Mouse (Mus musculus) heart, postnatal 4 days (tissue): ENCODE results near the gene Nrg4. TPM values are rescaled to one million over a fixed set of nuclear protein-coding genes. Genes with fewer than 3 reads are reported as not detected.

ENCODE experiments used
- DNase-seq: peaks from one replicate; pipeline ENCODE4 v3.0.0; 2021
- total RNA-seq, 2 experiments: library from RNA; stranded (reverse); gene quantifications; 2 replicates each; pipeline ENCODE4 v1.2.3; 2021

The Nrg4 gene
- total RNA-seq = 1 to 10 TPM in 1 of 2 experiments, under 1 TPM in 1; 0.71 to 1.2 TPM

DNA sequence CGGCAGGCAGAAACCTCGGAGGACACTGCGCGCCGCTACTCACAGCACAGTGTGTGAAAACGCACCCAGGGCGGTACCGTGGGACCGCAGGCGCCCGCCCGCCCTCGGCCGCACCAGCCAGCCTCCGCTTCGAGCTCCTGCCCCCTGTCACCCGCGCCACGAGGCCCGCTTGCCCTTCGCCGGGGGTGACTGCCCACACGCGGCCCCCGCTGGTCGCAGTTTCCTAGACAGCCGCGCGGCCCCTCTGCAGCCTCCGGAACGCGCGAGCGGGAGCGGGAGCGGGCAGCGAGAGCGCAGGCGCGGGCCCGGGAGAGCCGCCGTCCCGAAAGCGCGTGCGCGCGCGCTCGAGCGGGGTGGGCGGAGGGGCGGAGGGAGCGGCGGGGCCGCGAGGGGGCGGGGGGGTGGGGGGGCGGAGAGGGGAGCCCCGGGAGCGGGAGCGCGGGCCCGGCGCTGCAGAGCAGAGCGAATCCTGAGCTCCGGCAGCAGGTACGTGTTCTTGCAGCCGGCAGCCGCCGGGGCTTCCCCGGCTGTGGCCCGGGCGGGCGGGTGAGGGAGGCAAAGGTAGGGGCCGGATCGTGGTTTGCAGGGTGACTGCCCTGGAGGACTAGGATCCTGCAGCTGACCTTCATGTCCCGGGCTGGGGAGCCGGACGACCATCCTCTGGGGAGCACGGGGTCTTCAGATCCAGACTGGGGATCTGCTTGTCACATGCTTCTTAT is at the start of gene Nrg4, which contains the start of gene Tmem266:
Gene Nrg4 (minus strand): TSS at position 330 of the 719 bp plus-strand sequence.
Gene Tmem266 (plus strand): TSS at position 399 of the 719 bp plus-strand sequence.
- DNase-seq = peak; percentile 80

DNA sequence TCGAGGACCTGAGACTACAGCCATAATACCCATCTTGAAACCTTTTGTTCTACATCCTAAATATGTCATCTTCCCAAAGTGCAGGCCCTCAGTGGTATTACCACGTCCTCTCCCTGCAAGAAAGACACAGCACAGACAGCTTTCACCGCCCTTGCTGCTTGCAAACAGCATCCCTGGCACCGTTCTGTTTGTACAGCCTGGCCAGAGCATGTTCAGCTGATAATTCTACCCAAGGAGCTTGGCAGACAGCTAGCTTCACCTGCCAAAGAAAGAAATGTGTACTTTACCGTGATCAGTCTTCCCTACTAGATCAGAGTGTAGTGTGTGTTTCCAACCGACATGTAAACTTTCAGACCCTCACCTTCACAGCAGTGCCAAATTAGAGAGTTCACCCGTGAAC is 45.3 kb upstream of the Nrg4 start:
- DNase-seq = no peak

DNA sequence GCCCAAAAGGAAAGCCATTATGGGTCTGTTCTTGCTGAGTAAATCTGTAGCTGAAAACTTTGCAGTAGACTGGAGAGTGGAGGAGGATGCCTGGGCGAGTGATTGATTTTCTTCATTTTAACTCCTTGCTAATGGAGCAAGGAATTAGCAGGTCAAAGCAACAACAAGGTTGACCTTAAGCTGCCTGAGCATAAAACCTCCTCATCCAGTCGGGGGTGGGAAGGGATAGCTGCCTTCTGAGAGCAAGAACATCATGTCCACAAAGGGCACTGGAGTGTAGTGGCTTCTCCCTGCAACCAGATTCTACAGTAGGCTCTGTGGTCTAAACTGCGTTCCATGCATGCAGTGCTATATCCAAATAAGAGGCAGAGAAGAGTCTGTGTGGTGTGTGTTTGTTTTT is 41.4 kb upstream of the Nrg4 start:
- DNase-seq = no peak

DNA sequence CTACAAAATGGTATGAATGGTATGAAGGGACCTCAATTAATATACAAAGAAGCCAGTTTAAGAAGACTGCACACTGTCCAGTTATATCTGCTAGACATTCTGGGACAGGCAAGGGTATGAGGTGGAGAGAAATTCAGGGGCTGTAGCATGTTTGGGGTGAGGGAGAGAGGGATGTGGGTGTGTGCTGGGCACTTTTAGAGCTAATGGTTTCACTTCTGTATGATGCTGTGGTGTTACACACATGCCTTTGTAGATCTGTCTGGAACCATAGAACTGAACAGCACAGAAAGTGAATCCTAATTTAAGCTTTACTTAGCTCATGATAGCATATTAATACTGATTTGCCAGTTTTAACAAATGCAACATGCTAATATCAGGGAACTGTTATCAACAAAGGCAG is 37.1 kb upstream of the Nrg4 start:
- DNase-seq = no peak

DNA sequence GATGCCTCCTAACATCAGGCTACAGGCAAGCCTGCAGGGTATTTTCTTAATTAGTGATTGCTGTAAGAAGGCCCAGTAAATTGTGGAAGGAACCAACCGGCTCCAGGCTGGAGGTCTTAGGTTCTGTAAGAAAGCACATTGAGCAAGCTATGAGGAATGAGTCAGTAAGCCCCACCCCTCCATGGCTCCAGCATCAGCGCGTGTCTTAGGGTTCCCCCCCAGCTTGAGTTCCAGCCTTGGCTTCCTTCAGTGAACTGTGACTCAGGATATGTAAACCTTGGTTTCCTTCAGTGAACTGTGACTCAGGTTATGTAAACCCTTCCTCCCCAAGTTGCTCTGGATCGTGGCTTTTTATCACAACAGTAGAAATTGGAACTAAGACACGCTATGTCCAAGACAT is 35.3 kb upstream of the Nrg4 start:
- DNase-seq = no peak

DNA sequence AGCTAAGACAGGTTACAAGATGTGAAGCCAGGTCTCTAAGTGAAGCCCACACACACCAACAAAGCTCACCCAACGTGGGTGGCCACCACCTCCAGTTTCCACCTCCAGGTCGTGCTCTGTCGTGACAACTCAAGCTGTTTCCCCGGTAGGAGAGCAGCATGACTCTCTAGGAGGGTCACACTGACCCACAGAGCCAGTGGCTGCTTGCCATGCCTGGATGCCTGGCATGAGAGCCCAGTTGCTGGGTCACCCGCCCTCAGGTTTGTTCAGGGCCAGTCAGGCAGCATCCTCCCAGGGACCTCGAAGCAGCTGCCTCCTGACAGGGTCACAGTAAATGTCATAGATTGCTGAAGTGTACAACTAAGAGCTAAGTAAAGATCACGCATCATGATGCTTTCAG is 34.2 kb upstream of the Nrg4 start:
- no peak for DNase-seq

DNA sequence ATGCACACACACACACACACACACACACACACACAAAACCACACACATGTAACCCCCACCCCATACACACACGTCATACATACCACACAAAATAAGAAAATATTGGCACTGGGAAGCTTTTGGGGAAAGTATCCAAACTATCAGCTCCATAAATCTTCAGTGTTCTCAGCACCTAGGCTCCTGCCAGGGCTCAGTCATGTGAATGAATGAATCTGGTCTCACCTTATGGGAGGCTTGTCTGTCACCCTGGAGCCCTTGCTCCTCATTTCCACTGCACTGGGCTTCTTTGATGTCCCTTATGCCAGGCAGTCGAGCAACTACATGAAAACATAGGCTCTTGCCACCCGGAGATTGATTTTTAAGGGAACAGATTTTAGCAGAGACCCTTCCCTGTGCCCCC is 33.7 kb upstream of the Nrg4 start:
- no peak for DNase-seq

DNA sequence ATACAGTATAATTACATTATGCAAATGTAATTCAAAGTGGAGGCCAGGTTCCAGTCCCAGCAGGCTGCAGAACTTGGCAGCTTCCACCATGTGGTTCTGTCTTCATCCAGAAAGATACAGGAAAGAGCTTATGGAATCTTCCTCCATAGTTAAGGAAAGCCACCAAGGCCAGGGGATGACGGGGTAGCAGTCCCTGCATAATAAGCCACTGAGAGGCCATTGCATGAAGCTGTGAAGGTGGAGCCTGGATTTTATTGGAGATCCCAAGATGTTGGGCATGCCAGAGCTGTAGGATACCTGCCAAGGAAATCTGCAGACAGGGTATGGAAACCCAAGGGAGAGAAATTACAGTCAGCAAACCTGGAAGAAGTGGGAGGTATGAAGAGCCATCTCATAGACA is 30.5 kb upstream of the Nrg4 start:
- no peak for DNase-seq

DNA sequence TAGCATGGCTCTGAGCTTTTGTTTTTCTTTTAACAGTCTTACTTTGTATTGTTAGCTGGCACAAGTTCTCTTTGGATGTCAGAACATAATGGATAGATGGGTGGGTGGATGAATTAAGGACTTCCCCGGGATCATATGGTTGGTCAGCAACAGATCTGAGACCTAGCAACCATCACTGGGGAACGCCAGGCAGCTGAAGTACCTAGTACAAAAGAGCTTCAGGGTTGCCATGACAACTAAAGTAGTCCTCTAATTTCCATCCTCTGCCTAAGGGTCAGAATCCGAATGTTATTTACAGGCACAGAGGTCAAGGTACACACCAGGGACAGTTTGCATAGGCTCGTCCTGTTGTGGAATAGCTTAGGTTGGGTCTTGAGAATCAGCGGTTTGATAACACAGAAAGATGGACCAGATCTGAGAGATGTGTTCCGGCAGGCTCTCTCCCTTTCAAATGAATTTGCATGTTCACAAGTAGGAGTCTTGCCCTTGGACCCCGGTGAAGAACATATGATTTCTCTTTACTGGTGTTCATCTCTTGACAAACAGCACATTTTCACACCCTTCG is 28.7 kb upstream of the Nrg4 start:
- no peak for DNase-seq

DNA sequence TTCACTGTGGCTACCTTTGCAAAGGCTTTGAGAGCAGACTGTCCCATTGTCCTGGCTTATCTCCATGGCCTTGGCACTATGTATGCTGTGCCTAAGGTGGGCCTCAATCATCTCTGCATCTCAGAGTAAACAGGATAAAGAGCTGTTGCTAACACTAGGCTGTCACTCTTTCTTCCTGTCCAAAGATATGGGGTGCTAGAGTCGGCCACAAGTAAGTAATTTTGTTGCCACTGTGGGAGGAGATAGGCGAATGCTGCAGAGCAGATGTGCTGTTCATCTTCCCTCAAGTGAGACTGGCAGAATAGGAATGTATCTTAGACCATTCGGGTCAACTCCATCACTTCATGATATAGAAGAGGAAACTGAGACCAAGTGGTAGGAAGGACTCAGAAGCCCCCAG is 28.0 kb upstream of the Nrg4 start:
- DNase-seq = no peak

DNA sequence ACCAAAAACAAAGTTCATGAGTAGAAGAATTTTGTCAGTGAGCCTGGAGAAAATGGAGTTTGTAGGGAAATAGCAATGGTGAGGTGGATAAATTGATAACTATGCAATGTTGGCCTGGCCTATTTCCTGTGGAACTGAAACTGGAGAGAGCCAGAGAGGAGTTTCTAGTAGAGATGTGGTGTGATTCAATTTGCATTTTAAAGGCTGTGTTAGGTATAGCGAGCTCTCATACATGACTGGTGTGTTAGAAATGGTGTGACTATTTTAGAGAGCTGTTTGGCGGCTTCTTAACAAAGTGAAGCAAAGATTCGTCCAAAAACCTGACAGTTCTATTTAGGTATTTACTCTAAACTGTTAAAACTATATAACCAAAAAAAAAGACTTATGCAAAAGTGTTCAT is 22.0 kb upstream of the Nrg4 start:
- no peak for DNase-seq

DNA sequence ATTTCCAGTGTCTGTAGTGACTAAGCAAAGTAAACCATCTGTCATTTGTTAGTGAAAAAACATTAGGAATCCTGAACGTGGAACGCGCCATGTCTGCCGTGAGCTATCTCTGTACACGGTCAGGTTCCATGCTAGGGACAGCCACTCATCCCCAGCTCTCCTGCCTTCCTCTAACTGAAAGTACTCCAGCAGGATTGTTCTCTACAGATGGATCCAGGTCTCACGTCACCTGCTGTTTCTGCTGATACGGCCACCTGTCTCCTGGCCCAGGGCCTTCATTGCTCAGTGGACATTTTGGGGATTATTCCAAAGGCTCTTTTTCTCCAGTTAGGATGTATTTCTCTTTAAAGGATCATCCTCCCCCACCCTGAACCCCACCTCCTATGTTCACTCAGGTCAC is 18.7 kb upstream of the Nrg4 start:
- DNase-seq = no peak

DNA sequence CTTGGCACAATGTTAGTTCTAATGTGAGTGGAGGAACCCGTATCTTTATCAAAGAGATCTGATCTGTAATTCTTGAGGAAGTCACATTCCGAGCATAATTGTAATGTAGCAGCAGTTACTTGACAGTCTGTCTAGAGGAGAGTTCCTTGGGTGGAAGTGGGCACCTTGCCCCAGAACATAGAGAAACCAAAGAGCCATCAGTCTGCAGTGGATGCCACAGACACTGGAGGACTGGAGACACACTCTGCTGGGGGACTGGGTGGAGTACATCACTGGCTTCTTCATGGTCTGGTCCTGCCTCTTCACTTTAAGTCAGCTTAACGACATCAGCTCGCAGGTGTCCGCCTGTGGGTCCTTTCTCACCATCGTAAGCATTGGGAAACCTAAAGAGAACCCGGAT is 17.5 kb upstream of the Nrg4 start:
- no peak for DNase-seq

DNA sequence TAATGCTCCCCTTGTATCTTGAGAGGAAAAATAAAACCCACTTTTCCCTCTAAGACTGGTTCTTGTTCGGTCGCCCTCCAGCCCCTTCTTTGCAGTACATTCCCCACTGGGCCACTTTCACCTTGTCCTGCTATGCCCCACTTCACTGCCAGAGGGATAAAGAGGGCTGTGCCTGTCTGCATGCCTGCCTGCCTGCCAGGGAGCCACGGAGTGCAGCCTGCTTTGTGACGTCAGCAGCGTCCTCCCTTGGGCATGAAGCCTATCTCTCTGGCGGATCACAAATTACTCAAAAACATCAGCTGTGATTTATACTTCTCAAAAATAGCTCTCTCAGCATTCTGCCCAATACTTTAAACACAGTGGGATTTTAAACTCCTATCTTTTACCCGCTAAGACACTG is 6.3 kb upstream of the Nrg4 start:
- DNase-seq = peak; percentile 44

DNA sequence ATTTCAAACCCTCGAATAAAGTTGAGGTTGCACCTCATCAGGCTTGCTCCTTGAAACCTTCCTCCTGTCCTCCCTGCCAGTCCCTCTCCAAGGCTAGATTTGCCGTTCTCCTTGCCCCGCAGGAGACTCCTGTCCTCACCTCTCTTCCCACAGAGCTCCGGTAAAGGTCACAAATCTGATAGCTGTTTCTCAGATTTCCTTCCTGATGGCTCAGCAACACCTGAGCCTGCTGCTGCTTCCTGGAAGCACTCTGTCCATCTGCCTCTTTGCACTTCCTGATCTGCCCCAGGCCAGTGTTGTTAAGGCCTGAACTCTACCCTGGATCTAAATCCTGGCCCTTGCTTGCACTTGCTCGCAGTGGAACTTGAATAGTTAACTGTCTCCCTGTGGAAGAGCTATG is 5.8 kb upstream of the Nrg4 start:
- no peak for DNase-seq

DNA sequence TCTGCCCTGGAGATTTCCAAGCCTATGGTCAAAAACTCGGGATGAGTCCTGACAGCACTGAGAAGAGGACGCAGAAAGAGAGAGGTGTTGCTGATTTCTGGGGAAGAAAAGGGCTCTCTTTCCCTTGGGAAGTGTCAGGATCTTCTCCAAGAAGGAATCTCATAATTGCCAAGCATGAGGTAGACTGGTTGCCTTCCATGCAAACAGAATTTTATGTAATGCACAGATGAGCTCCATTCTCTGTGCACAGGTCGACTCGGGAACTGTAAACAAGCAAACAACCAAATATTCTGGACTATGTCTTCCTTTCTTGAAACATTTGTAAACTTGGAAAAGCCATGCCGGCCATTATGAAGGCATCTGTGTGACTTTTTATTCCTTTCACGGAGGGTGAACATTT is 2.8 kb upstream of the Nrg4 start:
- no peak for DNase-seq

DNA sequence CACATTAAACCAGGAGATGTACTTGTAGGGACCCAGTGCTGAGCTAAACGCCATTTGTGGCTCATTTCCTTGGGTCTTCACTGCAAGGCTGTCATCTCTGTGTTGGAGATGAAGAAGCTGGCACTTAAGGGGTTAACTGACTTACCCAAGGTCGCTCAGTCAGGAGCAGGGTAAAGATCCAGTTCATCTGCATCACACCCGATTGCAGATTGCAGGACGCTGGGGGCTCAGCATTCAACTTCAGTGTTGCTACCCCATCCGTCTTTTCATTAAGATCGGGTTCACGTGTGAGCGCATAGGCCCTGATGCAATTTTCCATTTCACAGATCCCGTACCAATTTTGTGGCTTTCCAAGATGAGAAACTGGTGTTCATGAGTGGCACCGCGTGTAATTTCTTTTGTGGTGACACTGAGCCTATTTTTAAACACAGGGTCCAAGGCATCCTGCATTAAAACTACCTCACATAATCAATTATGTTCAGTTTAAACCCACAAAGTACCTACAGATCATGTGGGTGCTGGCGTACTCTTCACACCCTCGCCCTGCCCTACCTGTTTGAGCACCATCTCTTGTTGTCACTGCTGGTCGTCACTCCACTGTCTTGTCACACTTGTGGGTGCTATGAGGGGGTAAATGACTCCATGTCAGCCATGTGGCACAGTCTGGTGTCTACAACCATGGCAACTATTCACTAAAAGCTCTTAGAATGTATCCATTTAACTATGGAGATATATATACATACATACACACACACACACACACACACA is 1.7 kb upstream of the Nrg4 start:
- no peak for DNase-seq

DNA sequence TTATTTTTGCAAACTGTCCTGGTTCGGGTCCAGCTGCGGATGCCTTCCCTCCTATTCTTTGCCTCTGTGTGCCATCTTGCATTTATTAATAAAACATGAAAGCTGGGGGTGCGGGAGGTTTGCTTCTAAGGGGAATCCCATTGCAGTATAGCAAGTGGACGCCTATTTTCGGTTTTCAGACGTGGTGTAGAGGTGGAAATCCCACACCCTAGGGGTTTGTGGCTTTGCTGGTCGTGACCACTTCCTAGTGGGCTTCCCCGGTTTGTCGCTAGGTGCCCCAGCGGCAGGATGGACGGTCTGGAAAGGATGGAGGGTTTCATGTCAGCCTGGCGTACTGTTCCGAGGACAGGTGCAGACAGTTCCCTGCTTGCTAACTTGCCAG is 581 bp upstream of the Nrg4 start:
- DNase-seq = peak; percentile 5

DNA sequence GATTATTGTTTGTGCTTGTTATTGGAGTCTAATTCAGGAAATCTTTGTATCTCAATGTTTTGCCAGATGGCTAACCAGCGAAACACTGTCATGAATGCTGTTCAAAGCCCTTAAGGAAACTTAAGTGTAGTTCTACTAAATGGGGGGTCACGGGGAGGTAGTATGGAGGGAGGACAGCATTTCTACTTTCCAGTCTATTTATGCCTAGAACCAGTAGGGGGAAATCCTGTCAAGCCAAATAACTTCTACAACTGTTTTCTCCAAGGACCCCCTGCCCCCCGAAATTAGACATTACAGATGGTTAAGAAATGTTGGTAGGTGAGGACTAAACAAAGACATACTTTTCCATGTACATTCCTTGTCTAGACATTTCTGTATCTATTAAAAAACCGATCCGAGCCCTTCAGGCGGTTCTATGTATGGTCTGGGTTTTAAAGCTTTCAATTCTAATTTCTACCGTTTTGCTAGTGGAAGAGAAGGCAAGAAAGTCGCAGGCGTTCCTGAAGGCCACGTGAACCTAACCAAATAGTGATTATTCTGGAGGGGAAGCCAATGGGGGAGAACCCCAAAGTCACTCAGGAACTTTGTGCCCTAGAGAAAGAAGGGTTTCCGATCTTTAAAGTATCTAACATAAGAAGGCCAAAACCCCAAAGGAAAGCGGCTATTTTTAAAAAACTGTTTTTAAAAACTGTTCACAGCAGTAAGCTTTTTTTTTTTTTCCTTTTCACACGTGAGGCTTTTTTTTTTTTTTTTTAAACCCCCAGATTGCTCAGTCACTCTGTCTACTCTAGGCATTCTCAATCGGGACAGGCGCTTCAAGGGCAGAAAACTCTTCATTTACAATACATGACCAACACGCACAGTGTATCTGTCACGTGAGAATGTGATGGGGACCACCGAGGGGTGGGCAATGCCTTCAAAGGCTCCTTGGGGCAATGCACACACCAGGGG is 805 bp downstream of the Nrg4 start:
- no peak for DNase-seq

DNA sequence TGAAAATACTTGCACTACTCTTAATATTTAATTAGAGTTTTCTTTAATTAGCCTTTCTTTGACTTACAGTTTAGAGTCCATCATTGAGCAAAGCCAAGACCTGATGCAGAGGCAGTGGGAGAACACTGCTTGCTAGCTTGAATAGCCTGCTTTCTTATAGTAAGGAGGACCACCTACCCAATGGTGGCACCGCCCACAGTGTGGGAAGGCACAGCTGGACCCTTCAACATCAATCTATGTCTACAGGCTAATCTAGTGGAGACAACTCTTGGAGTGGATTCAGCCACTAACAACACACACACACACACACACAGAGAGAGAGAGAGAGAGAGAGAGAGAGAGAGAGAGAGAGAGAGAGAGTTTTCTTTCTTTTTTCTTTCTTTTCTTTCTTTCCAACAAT is 1.6 kb downstream of the Nrg4 start:
- no peak for DNase-seq

DNA sequence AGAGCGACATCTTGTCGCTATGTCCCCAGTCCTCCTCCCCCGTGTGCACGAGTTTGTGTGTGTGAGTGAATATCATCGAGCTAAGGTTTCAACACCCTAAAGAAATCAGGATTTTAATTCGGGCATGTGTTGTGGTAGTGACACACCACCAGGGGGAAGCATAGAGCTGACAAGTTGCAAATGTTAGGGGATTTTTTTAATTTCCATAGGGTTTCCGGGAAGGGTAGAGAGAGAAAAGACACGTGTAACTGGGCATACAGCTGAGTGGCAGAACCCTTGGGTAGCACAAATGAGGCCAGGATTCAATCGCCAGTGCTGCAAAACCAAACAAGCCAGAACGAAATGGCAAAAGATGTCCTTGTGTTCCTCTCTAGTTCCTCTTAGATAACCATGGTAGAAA is 2.1 kb downstream of the Nrg4 start:
- no peak for DNase-seq

DNA sequence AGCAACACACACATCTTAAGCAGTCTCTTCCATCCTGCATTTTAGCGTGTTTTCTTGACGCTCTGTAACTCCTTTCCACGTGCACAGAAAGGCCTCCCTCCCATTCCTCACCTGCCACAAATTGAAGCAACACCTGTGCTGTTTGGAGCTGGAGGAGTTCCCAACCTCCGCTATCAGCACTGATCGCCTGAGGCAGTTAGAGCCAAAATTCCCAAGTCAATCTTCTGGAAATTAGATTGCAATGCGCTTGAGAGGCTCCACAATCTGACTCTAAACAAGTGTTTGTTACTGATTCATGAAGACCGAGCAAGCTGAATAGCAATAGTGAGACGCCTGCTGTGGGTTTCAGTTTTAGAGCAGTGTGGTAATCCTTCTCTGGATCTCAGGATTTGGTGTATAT is 2.6 kb downstream of the Nrg4 start:
- DNase-seq = no peak

DNA sequence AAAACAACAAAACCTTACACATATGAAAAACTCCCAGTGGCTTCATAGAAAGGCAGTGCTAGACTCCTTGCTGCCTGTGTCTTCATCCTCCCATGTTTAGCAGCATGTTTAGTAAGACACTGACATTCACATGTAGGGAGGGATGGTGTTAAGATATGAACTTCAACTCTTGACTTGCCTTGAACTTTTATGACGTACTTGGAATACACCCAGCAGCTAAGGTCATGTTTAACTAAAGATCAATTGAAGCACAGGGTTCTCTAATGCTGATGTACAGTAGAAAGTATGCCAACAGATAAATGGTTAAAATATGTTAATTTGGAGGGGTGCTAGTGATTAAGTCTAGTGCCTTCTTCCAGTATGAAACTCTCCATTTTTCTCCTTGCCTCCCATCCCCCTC is 4.0 kb downstream of the Nrg4 start:
- no peak for DNase-seq
